In the genomic region with DNA sequence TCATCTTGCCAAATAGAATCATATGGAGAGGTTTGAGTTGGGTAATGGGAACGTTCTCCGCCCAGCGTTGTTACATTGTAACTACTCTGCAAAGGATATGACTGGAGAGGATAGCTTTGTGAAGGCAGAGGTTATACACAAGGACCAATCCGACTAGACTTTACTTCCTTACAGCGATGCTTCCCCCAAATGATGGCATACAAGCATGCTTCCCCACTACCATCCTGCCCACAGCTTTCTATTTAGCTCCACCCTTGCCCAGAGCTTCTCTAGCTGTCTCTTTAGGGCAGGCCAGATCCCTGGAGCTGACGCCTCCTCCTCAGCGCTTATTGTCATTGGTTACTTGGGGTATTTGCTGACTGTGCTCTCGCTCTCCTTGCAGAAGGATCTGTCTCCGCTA, we compare ENCODE assay signal across 22 mouse cellular contexts.
A peak's percentile ranks its signal among the peaks of the same experiment; 100 is the strongest.
DNase-seq lines count a peak whose midpoint lies in the region; ATAC-seq and TF ChIP-seq lines count a peak whose summit lies in the region.
"Had no signal": no experiment of that assay in that cellular context is flagged by ENCODE, and none has a peak within 500 bp of the region (broad histone marks: within the 10 kb centered on the region; RNA-seq: fewer than 3 reads in every experiment).

No protein-coding gene starts in this region.

- H3K4me1 ChIP-seq in forebrain, embryonic 10.5 days, result peaks cover 50% of the 10 kb centered on the region
- H3K4me1 ChIP-seq in forebrain, embryonic 11.5 days (replicated peaks; ENCODE audit: control insufficient read depth, insufficient read depth, low read length), result no peaks in the 10 kb centered on the region
- H3K4me1 ChIP-seq in lung, postnatal 0 days (ENCODE audit: insufficient read depth, low read depth, low read length), result no peaks in the 10 kb centered on the region

- H3K27ac ChIP-seq in forebrain, embryonic 10.5 days, result 0 out of 2 replicates have a peak overlapping the region, but pooled peaks have one; percentile 30
- H3K27ac ChIP-seq in forebrain, embryonic 11.5 days (ENCODE audit: low read depth, low read length), result no peak overlapping the region
- H3K27ac ChIP-seq in lung, postnatal 0 days (ENCODE audit: low read length), result no peak overlapping the region
- H3K27ac ChIP-seq: forebrain, embryonic 12.5 days; heart, adult 2 months; heart, embryonic 15.5 days; hindbrain, embryonic 15.5 days had no signal

- no peaks in the 10 kb centered on the region for H3K36me3 ChIP-seq in forebrain, embryonic 10.5 days (replicated peaks)
- no peaks in the 10 kb centered on the region for H3K36me3 ChIP-seq in forebrain, embryonic 11.5 days (ENCODE audit: control insufficient read depth, insufficient read depth, low read length)
- H3K36me3 ChIP-seq in lung, postnatal 0 days (ENCODE audit: insufficient read depth, low read length), result no peaks in the 10 kb centered on the region
- H3K36me3 ChIP-seq: forebrain, embryonic 12.5 days; heart, embryonic 15.5 days; hindbrain, embryonic 15.5 days had no signal

- 84% methylated on average over 9 of the region's 9 CpGs for WGBS in forebrain, embryonic 10.5 days
- 88% methylated on average over 9 of the region's 9 CpGs for WGBS in forebrain, embryonic 11.5 days
- WGBS in lung, postnatal 0 days, result 69% methylated on average over 9 of the region's 9 CpGs

- TF ChIP-seq EP300 in lung, postnatal 0 days (IDR thresholded peaks at IDR 0.05), result no peak

- no peak for DNase-seq in forebrain, embryonic 10.5 days (ENCODE audit: extremely low spot score, low spot score)
- no peak for DNase-seq in forebrain, embryonic 11.5 days (ENCODE audit: low spot score)
- peak; percentile 46 for DNase-seq in lung, postnatal 0 days (ENCODE audit: low spot score)
- no peak for DNase-seq in lung, postnatal 4 days
- no peak for DNase-seq in right cerebral cortex, postnatal 4 days
- DNase-seq: adrenal gland, postnatal 14 days; cerebellum, adult 11-12 months; cerebellum, adult 9-10 months; cerebellum, postnatal 25 days; gastrocnemius, postnatal 10 days; heart, adult 2 months; heart, postnatal 14 days had no signal

- TF ChIP-seq CTCF in lung, postnatal 0 days (IDR thresholded peaks at IDR 0.05), result peak; percentile 13

- H3K27me3 ChIP-seq in forebrain, embryonic 10.5 days (ENCODE audit: poor library complexity, severe bottlenecking), result no peaks in the 10 kb centered on the region
- H3K27me3 ChIP-seq in forebrain, embryonic 11.5 days (ENCODE audit: control insufficient read depth, insufficient read depth, low read length), result no peaks in the 10 kb centered on the region
- no peaks in the 10 kb centered on the region for H3K27me3 ChIP-seq in lung, postnatal 0 days (replicated peaks; ENCODE audit: insufficient read depth, low read length)
- H3K27me3 ChIP-seq: forebrain, embryonic 12.5 days; heart, embryonic 15.5 days; hindbrain, embryonic 15.5 days; Patski had no signal

- no peak overlapping the region for H3K4me2 ChIP-seq in forebrain, embryonic 11.5 days (ENCODE audit: low read depth, low read length, severe bottlenecking)
- no peak overlapping the region for H3K4me2 ChIP-seq in lung, postnatal 0 days (replicated peaks; ENCODE audit: low read depth, low read length)
- H3K4me2 ChIP-seq: forebrain, embryonic 12.5 days; heart, embryonic 11.5 days; heart, embryonic 15.5 days; hindbrain, embryonic 15.5 days had no signal

- H3K9me3 ChIP-seq in forebrain, embryonic 10.5 days, result no peaks in the 10 kb centered on the region
- no peaks in the 10 kb centered on the region for H3K9me3 ChIP-seq in forebrain, embryonic 11.5 days (ENCODE audit: control insufficient read depth, low read length)
- no peaks in the 10 kb centered on the region for H3K9me3 ChIP-seq in lung, postnatal 0 days (ENCODE audit: low read length)
- H3K9me3 ChIP-seq: forebrain, embryonic 12.5 days; heart, embryonic 15.5 days; hindbrain, embryonic 15.5 days had no signal

- no peak for ATAC-seq in forebrain, embryonic 11.5 days (replicated peaks; ENCODE audit: low FRiP score)
- ATAC-seq in lung, postnatal 0 days, result no peak
- ATAC-seq in granulocyte monocyte progenitor cell, adult 5-6 weeks (replicated peaks; ENCODE audit: poor library complexity, severe bottlenecking), result peak; percentile 57
- peak; percentile 27 for ATAC-seq in megakaryocyte progenitor cell, adult 5-6 weeks (replicated peaks; ENCODE audit: poor library complexity)
- ATAC-seq: activated CD4-positive, CD25-positive, alpha-beta regulatory T cell, adult 4 months; forebrain, embryonic 16.5 days; Patski had no signal

- H3K9ac ChIP-seq in forebrain, embryonic 11.5 days (ENCODE audit: low read length), result no peak overlapping the region
- no peak overlapping the region for H3K9ac ChIP-seq in lung, postnatal 0 days (replicated peaks; ENCODE audit: low read depth)
- H3K9ac ChIP-seq: forebrain, embryonic 12.5 days; heart, embryonic 15.5 days; hindbrain, embryonic 15.5 days had no signal

- H3K4me3 ChIP-seq in forebrain, embryonic 10.5 days, result no peak overlapping the region
- no peak overlapping the region for H3K4me3 ChIP-seq in forebrain, embryonic 11.5 days (ENCODE audit: low read depth, low read length)
- no peak overlapping the region for H3K4me3 ChIP-seq in lung, postnatal 0 days (ENCODE audit: low read depth, low read length)
- H3K4me3 ChIP-seq: erythroblast, embryonic 14.5 days; forebrain, embryonic 12.5 days; heart, adult 2 months; heart, embryonic 15.5 days; hindbrain, embryonic 15.5 days had no signal

Comparison
In these comparisons a context has a peak if more than half of its experiments do, and no peak if none do; other contexts are left out.
1. ATAC-seq: peak in granulocyte monocyte progenitor cell, adult 5-6 weeks (single experiment) and megakaryocyte progenitor cell, adult 5-6 weeks (single experiment); none in forebrain, embryonic 11.5 days (single experiment) and lung, postnatal 0 days (single experiment).